Mouse (Mus musculus) midbrain, embryonic 14.5 days (tissue): Measurements from ENCODE around the gene Morf4l1. TPM values are rescaled to one million over a fixed set of nuclear protein-coding genes. Genes with fewer than 3 reads are reported as not detected.

Experiments
- ATAC-seq: fragments of 200-750 bp; cut with Nextera tagmentation; 2 replicates; pipeline ENCODE4 v1.8.0; 2017; ENCODE audit warnings: moderate number of reproducible peaks, moderate library complexity; ENCODE audit not compliant: low FRiP score, low TSS enrichment
- DNase-seq: peaks from one replicate; pipeline ENCODE4 v3.0.0-alpha.2; 2015
- H3K27ac ChIP-seq: fragments of 300-500 bp; sonication (generic); replicated peaks from 2 replicates; pipeline ENCODE4 v1.5.1; 2014; ENCODE audit warnings: mild to moderate bottlenecking, low read depth, low read length, moderate library complexity
- H3K27me3 ChIP-seq: fragments of 300-500 bp; sonication (generic); 2 replicates; pipeline ENCODE4 v1.6.1; 2014; ENCODE audit warnings: low read length, control low read depth, mixed read lengths; ENCODE audit not compliant: control insufficient read depth, insufficient read depth
- H3K36me3 ChIP-seq: fragments of 300-500 bp; sonication (generic); 2 replicates; pipeline ENCODE4 v1.6.1; 2014; ENCODE audit warnings: low read length, control low read depth; ENCODE audit not compliant: control insufficient read depth, insufficient read depth
- H3K4me1 ChIP-seq: fragments of 300-500 bp; sonication (generic); 2 replicates; pipeline ENCODE4 v1.6.1; 2014; ENCODE audit warnings: mild to moderate bottlenecking, antibody characterized with exemption, low read length, control low read depth; ENCODE audit not compliant: control insufficient read depth, insufficient read depth
- H3K4me2 ChIP-seq: fragments of 300-500 bp; sonication (generic); 2 replicates; pipeline ENCODE4 v1.6.1; 2014; ENCODE audit warnings: mild to moderate bottlenecking, low read length, moderate library complexity
- H3K4me3 ChIP-seq: fragments of 300-500 bp; sonication (generic); replicated peaks from 2 replicates; pipeline ENCODE4 v1.5.1; 2014; ENCODE audit warnings: low read depth, low read length
- H3K9ac ChIP-seq: fragments of 300-500 bp; sonication (generic); replicated peaks from 2 replicates; pipeline ENCODE4 v1.6.1; 2014; ENCODE audit warnings: mild to moderate bottlenecking, low read length, moderate library complexity
- H3K9me3 ChIP-seq: fragments of 300-500 bp; sonication (generic); 2 replicates; pipeline ENCODE4 v1.6.1; 2016; ENCODE audit warnings: low read length, control low read depth, mixed read lengths; ENCODE audit not compliant: control insufficient read depth
- WGBS: fragments of 180-500 bp; shearing (Covaris S2); extraction: QIAGEN DNeasy Blood & Tissue Kit; methylation state at CpG from one replicate; pipeline ENCODE4 v1.1.7; 2014; 5-methylcytosine and 5-hydroxymethylcytosine counted together
- polyA plus RNA-seq: library from polyadenylated mRNA; unstranded; fragments of >200 nt; fragmentation: Nextera tagmentation; extraction: Ambion mirVana; gene quantifications from 2 replicates; pipeline ENCODE4 v1.2.1, GENCODE M21; 2014

Gene Morf4l1
- polyA plus RNA-seq, 1 experiment from 2014 or later, result 616 TPM

DNA sequence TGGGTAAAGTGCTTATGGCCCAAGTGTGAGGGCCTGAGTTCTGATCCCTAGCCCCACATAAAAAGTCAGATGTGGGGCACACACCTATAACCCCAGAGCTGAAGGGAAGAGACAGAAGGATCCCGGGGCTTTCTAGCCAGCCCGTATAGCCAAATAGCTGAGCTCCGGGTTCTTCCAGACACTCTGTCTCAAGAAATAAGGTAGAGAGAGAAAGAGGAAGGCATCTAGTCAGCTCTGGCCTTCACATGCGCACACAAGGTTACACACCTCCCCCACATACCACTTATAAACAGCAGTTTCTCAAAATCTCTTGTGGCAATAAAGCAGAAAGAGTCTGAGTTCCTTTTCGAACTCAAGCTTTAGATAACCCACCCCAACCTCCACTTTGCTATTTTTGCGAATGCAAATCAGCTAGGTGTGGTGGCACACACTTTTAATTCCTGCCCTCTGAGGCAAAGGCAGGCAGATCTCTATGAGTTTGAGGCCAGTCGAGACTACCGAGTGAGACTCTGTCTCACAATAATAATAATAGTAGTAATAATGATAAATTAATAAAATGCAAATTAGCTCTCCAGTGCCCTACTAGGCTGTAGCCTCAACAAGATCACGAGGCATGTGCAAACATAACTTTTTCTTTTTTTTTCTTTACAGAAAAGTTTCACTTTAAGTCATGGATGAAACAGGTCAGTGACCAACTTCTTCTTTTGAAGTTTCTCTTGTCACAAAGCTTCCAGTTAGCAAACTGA lies 54.6 kb downstream of the Morf4l1 start:
- no peak overlapping the region for H3K4me3 ChIP-seq
- DNase-seq (no peak), ATAC-seq (no peak)
- 88% methylated on average over 9 of the region's 9 CpGs for WGBS
- no peak overlapping the region for H3K9ac ChIP-seq
- H3K36me3 ChIP-seq, result no peaks in the 10 kb centered on the region
- no peak overlapping the region for H3K27ac ChIP-seq
- H3K9me3 ChIP-seq, result no peaks in the 10 kb centered on the region
- H3K4me1 ChIP-seq, result no peaks in the 10 kb centered on the region
- no peaks in the 10 kb centered on the region; the same call in 1 of the 2 replicates for H3K27me3 ChIP-seq
- no peak overlapping the region for H3K4me2 ChIP-seq

GRCm38 (mm10) chr9:90056716-90057115 lies 57.9 kb downstream of the Morf4l1 start:
- DNase-seq, result no peak
- ATAC-seq, result no peak
- H3K27me3 ChIP-seq, result peaks cover 4% of the 10 kb centered on the region; the same call in 1 of the 2 replicates
- H3K4me2 ChIP-seq, result no peak overlapping the region
- no peaks in the 10 kb centered on the region for H3K9me3 ChIP-seq
- no peaks in the 10 kb centered on the region for H3K36me3 ChIP-seq
- H3K4me1 ChIP-seq, result 0 out of 2 replicates have a peak, but pooled peaks cover 3% of the 10 kb centered on the region
- whole genome bisulfite sequencing, result 82% methylated on average over 2 of the region's 2 CpGs
- H3K4me3 ChIP-seq, result no peak overlapping the region
- H3K27ac ChIP-seq, result no peak overlapping the region
- no peak overlapping the region for H3K9ac ChIP-seq

- H3K36me3 ChIP-seq, result no peaks in the 10 kb centered on the region
- H3K4me1 ChIP-seq, result 0 out of 2 replicates have a peak, but pooled peaks cover 3% of the 10 kb centered on the region
- no peak overlapping the region for H3K4me2 ChIP-seq
- no peaks in the 10 kb centered on the region for H3K9me3 ChIP-seq
- DNase-seq (no peak), ATAC-seq (no peak)
- 85% methylated on average over 3 of the region's 3 CpGs for WGBS
- H3K27ac ChIP-seq, result no peak overlapping the region
- H3K27me3 ChIP-seq, result peaks cover 4% of the 10 kb centered on the region; the same call in 1 of the 2 replicates
- no peak overlapping the region for H3K9ac ChIP-seq
- no peak overlapping the region for H3K4me3 ChIP-seq
Observed at GRCm38 (mm10) chr9:90055911-90056310, 58.7 kb downstream of the Morf4l1 start.

GRCm38 (mm10) chr9:90055409-90055808 lies 59.2 kb downstream of the Morf4l1 start:
- no peak overlapping the region for H3K27ac ChIP-seq
- no peaks in the 10 kb centered on the region for H3K36me3 ChIP-seq
- H3K4me1 ChIP-seq, result 0 out of 2 replicates have a peak, but pooled peaks cover 3% of the 10 kb centered on the region
- H3K4me3 ChIP-seq, result peak overlapping the region; percentile 37; the same call in 1 of the 2 replicates
- H3K9me3 ChIP-seq, result no peaks in the 10 kb centered on the region
- WGBS, result 46% methylated on average over 5 of the region's 5 CpGs
- ATAC-seq, result no peak
- H3K27me3 ChIP-seq, result peaks cover 4% of the 10 kb centered on the region; the same call in 1 of the 2 replicates
- no peak overlapping the region for H3K9ac ChIP-seq
- peak; percentile 25 for DNase-seq
- peak overlapping the region; percentile 65; the same call in 1 of the 2 replicates for H3K4me2 ChIP-seq

DNA sequence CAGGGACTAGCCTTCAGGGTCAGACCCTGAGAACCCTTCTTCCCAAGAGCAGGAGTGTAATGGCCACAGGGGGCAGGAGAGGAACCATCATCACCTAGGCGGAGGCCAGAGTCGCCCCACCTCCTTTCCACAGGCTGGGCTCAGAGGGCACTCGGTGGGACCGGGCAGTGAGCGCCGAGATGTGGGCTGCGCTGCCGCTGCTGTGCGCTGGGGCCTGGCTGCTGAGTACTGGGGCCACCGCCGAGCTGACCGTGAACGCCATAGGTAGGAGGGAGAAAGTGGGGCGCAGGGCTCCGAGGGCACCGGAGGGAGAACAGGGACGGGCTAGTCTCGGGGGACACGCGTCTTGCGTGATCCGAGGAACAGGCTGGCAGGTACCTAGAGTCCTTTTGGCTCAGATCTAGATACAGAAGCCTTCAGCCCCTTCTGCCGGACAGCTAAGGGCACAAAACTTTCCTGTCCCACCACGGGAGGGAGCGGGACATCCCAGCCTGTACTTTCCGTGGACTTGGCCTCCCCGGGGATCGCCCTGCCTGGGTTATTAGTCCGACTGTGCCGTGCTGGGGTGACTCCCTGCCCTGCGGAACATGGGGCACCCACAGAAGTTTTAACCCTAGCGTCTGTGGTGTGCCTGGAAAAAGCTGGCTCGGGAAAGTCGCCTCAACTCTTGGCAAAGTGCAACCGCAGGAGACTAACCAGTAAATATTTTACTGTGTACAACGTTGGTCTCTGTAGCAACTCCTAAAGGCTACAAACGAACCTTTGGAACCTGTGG lies 60.0 kb downstream of the Morf4l1 start:
- Histone ChIP-seq H3K36me3 (no peaks in the 10 kb centered on the region), H3K27me3 (peaks cover 4% of the 10 kb centered on the region; the same call in 1 of the 2 replicates), H3K9ac (peak overlapping the region; percentile 26; the same call in 1 of the 2 replicates), H3K27ac (no peak overlapping the region), H3K4me2 (peak overlapping the region; percentile 65), H3K4me1 (0 out of 2 replicates have a peak, but pooled peaks cover 3% of the 10 kb centered on the region), H3K4me3 (peak overlapping the region; percentile 37), H3K9me3 (no peaks in the 10 kb centered on the region)
- ATAC-seq, result peak; percentile 62
- under 1% methylated on average over 37 of the region's 37 CpGs for WGBS
- DNase-seq, result peak; percentile 56

GRCm38 (mm10) chr9:90053852-90054251 lies 60.7 kb downstream of the Morf4l1 start, which contains the start of gene Ctsh:
TSS of gene Ctsh (plus strand) at chr9:90054152.
- WGBS, result 74% methylated on average over 2 of the region's 2 CpGs
- H3K27me3 ChIP-seq, result peaks cover 4% of the 10 kb centered on the region; the same call in 1 of the 2 replicates
- 0 out of 2 replicates have a peak, but pooled peaks cover 3% of the 10 kb centered on the region for H3K4me1 ChIP-seq
- peak within 1 kb of the TSS; percentile 26; the same call in 1 of the 2 replicates for H3K9ac ChIP-seq
- H3K36me3 ChIP-seq, result no peaks in the 10 kb centered on the region
- H3K4me2 ChIP-seq, result peak within 1 kb of the TSS; percentile 65
- DNase-seq (no peak), ATAC-seq (no peak)
- H3K9me3 ChIP-seq, result no peaks in the 10 kb centered on the region
- no peak within 1 kb of the TSS for H3K27ac ChIP-seq
- H3K4me3 ChIP-seq, result peak within 1 kb of the TSS; percentile 37

DNA sequence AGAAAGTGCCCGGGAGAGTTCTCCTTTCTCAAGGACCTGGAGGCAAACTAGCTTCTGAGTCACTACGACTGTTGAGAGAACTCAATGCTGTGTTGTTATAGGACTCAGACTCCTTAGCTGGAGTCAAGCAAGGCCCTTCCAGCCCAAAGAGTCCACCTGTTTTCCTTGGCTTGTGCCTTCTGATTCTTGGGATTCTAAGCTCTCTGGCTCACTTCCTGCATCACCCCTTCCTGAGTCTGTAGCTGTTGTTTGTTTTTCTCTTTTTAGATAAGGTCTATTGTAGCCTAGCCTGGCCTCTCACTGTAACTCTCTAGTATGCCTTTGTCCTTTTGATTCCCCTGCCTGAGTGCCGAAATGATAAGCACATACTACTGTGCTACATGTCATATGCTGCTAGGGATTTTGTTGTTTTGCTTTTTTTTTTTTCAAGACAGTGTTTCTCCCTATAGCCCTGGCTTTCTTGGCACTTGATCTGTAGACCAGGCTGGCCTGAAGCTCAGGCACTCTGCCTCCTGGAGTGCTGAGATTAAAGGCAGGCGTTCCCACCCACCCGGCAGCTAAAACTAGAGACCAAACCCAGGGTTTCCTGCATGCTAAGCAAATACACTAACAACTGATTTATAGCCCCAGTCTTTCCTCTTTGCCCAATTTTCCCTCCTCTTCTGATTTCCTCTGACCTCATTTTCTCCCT lies 66.5 kb downstream of the Morf4l1 start:
- H3K9ac ChIP-seq, result no peak overlapping the region
- no peaks in the 10 kb centered on the region for H3K9me3 ChIP-seq
- 80% methylated on average over 5 of the region's 5 CpGs for WGBS
- no peak overlapping the region for H3K4me3 ChIP-seq
- no peak overlapping the region for H3K27ac ChIP-seq
- no peak overlapping the region for H3K4me2 ChIP-seq
- no peak for DNase-seq
- H3K27me3 ChIP-seq, result no peaks in the 10 kb centered on the region
- no peak for ATAC-seq
- H3K4me1 ChIP-seq, result no peaks in the 10 kb centered on the region
- H3K36me3 ChIP-seq, result no peaks in the 10 kb centered on the region

- H3K27me3 ChIP-seq, result no peaks in the 10 kb centered on the region
- H3K9ac ChIP-seq, result no peak overlapping the region
- ATAC-seq (no peak), DNase-seq (no peak)
- no peaks in the 10 kb centered on the region for H3K4me1 ChIP-seq
- H3K4me2 ChIP-seq, result no peak overlapping the region
- 95% methylated on average over 7 of the region's 7 CpGs for WGBS
- no peaks in the 10 kb centered on the region for H3K9me3 ChIP-seq
- no peaks in the 10 kb centered on the region for H3K36me3 ChIP-seq
- no peak overlapping the region for H3K27ac ChIP-seq
- H3K4me3 ChIP-seq, result no peak overlapping the region
Observed at GRCm38 (mm10) chr9:90045191-90045590, 69.4 kb downstream of the Morf4l1 start.
